Mouse (Mus musculus) MEL (cell line): ENCODE results near the gene Bach1. TPM values are rescaled to one million over a fixed set of nuclear protein-coding genes. Genes with fewer than 3 reads are reported as not detected.

Source experiments
- DNase-seq: peaks from one replicate; pipeline ENCODE4 v3.0.0; 2011; ENCODE audit warnings: low read depth, low spot score
- H3K27ac ChIP-seq: 2 replicates; pipeline ENCODE4 v1.5.1; 2012; ENCODE audit warnings: low read depth, mild to moderate bottlenecking, control low read depth, low read length, moderate library complexity; ENCODE audit not compliant: control insufficient read depth
- H3K27me3 ChIP-seq, 2 experiments: fragments of 150-350 bp in 1 of 2; sonication (generic) in 1 of 2; 2 replicates each; pipeline ENCODE4 v1.6.1; 2012; ENCODE audit warnings: low read length in 2 of 2, mild to moderate bottlenecking in 2 of 2, improper control_type of control experiment in 1 of 2, moderate library complexity in 1 of 2; ENCODE audit not compliant: insufficient read depth in 2 of 2, control insufficient read depth in 1 of 2
- H3K36me3 ChIP-seq, 2 experiments: 2 replicates each; pipeline ENCODE4 v1.6.1; 2012 to 2014; ENCODE audit warnings: low read length in 2 of 2, improper control_type of control experiment in 1 of 2, inconsistent platforms in 1 of 2, mild to moderate bottlenecking in 1 of 2; ENCODE audit not compliant: insufficient read depth in 2 of 2, control insufficient read depth in 1 of 2
- H3K4me1 ChIP-seq, 2 experiments: fragments of 150-350 bp in 1 of 2; sonication (generic) in 1 of 2; 2 replicates each; pipeline ENCODE4 v1.6.1; 2012; ENCODE audit warnings: low read length in 2 of 2, improper control_type of control experiment in 1 of 2, mild to moderate bottlenecking in 1 of 2; ENCODE audit not compliant: insufficient read depth in 2 of 2, control insufficient read depth in 1 of 2
- H3K4me3 ChIP-seq, 2 experiments: fragments of 150-350 bp in 1 of 2; sonication (generic) in 1 of 2; 2 replicates each; pipeline ENCODE4 v1.5.1; 2012; ENCODE audit warnings: low read depth in 2 of 2, low read length in 2 of 2, mild to moderate bottlenecking in 2 of 2, moderate library complexity in 2 of 2, control low read depth in 1 of 2, improper control_type of control experiment in 1 of 2; ENCODE audit not compliant: control insufficient read depth in 1 of 2, insufficient read depth in 1 of 2
- H3K79me2 ChIP-seq: 2 replicates; pipeline ENCODE4 v1.6.1; 2012; ENCODE audit warnings: mild to moderate bottlenecking, low read length, moderate library complexity; ENCODE audit not compliant: control insufficient read depth, poor library complexity, insufficient read depth
- H3K9ac ChIP-seq: 2 replicates; pipeline ENCODE4 v1.6.1; 2012; ENCODE audit warnings: low read depth, mild to moderate bottlenecking, control low read depth, low read length, moderate library complexity; ENCODE audit not compliant: control insufficient read depth, poor library complexity, severe bottlenecking
- H3K9me3 ChIP-seq: fragments of 150-350 bp; sonication (generic); replicated peaks from 2 replicates; pipeline ENCODE4 v1.6.1; 2012; ENCODE audit warnings: mild to moderate bottlenecking, low read length, improper control_type of control experiment, moderate library complexity; ENCODE audit not compliant: insufficient read depth
- BHLHE40 ChIP-seq: IDR thresholded peaks from 2 replicates; pipeline ENCODE4 v1.6.1; 2012; ENCODE audit warnings: low read depth, mild to moderate bottlenecking, inconsistent platforms, low read length, improper control_type of control experiment, borderline replicate concordance
- CHD1 ChIP-seq: IDR thresholded peaks from 2 replicates; pipeline ENCODE4 v1.6.1; 2012; ENCODE audit warnings: low read depth, mild to moderate bottlenecking, inconsistent platforms, low read length, improper control_type of control experiment
- CTCF ChIP-seq, 3 experiments: IDR thresholded peaks in 2 of 3; conservative IDR thresholded peaks in 1 of 3; 2 replicates each; pipeline ENCODE4 v1.5.1; 2011 to 2012; ENCODE audit warnings: low read length in 3 of 3, low read depth in 2 of 3, mild to moderate bottlenecking in 2 of 3, improper control_type of control experiment in 1 of 3, inconsistent platforms in 1 of 3, mixed read lengths in 1 of 3, moderate library complexity in 1 of 3; ENCODE audit not compliant: control insufficient read depth in 1 of 3, insufficient read depth in 1 of 3, poor library complexity in 1 of 3, severe bottlenecking in 1 of 3
- ETS1 ChIP-seq: IDR thresholded peaks from 2 replicates; pipeline ENCODE4 v1.6.1; 2012; ENCODE audit warnings: low read depth, mild to moderate bottlenecking, inconsistent platforms, low read length, improper control_type of control experiment, moderate library complexity
- GATA1 ChIP-seq: IDR thresholded peaks from 2 replicates; pipeline ENCODE4 v1.6.1; 2011; ENCODE audit warnings: low read depth, low read length, improper control_type of control experiment
- KAT2A ChIP-seq: conservative IDR thresholded peaks from 2 replicates; pipeline ENCODE4 v1.6.1; 2012; ENCODE audit warnings: low read depth, low read length, improper control_type of control experiment, inconsistent platforms
- MAFK ChIP-seq: IDR thresholded peaks from 2 replicates; pipeline ENCODE4 v1.6.1; 2011; ENCODE audit warnings: low read depth, mild to moderate bottlenecking, low read length, improper control_type of control experiment, borderline replicate concordance
- MEF2A ChIP-seq: IDR thresholded peaks from 2 replicates; pipeline ENCODE4 v1.6.1; 2014; ENCODE audit warnings: low read depth, mild to moderate bottlenecking, inconsistent platforms, low read length, improper control_type of control experiment; ENCODE audit not compliant: poor library complexity, insufficient replicate concordance, severe bottlenecking; ENCODE audit errors: extremely low read depth
- MYB ChIP-seq: IDR thresholded peaks from 2 replicates; pipeline ENCODE4 v1.6.1; 2011; ENCODE audit warnings: mild to moderate bottlenecking, low read depth, low read length, improper control_type of control experiment
- POLR2AphosphoS2 ChIP-seq: IDR thresholded peaks from 2 replicates; pipeline ENCODE4 v1.6.1; 2011; ENCODE audit warnings: low read length, improper control_type of control experiment
- POLR2AphosphoS5 ChIP-seq: IDR thresholded peaks from 2 replicates; pipeline ENCODE4 v1.6.1; 2012; ENCODE audit warnings: low read depth, borderline replicate concordance, mild to moderate bottlenecking, inconsistent platforms, low read length, moderate library complexity, mixed read lengths
- RCOR1 ChIP-seq: IDR thresholded peaks from 2 replicates; pipeline ENCODE4 v1.6.1; 2012; ENCODE audit warnings: low read depth, mild to moderate bottlenecking, inconsistent platforms, low read length, improper control_type of control experiment
- SMC3 ChIP-seq: IDR thresholded peaks from 2 replicates; pipeline ENCODE4 v1.6.1; 2011; ENCODE audit warnings: low read depth, low read length, improper control_type of control experiment
- TBP ChIP-seq: IDR thresholded peaks from 2 replicates; pipeline ENCODE4 v1.8.0; 2011; ENCODE audit warnings: low read depth, low read length, improper control_type of control experiment
- USF1 ChIP-seq: IDR thresholded peaks from 2 replicates; pipeline ENCODE4 v1.6.1; 2014; ENCODE audit warnings: low read depth, mild to moderate bottlenecking, inconsistent platforms, low read length, improper control_type of control experiment, moderate library complexity
- ZC3H11A ChIP-seq: IDR thresholded peaks from 2 replicates; pipeline ENCODE4 v1.6.1; 2012; ENCODE audit warnings: low read depth, mild to moderate bottlenecking, inconsistent platforms, low read length, improper control_type of control experiment
- ZMIZ1 ChIP-seq: IDR thresholded peaks from 2 replicates; pipeline ENCODE4 v1.6.1; 2012; ENCODE audit warnings: low read depth, mild to moderate bottlenecking, inconsistent platforms, low read length, improper control_type of control experiment, moderate library complexity
- polyA plus RNA-seq, 2 experiments: library from polyadenylated mRNA; stranded (reverse) in 1 of 2; unstranded in 1 of 2; fragments of >175 nt in 1 of 2; fragments of >200 nt in 1 of 2; gene quantifications; 2 replicates each; pipeline versions ENCODE4 v1.2.1 to v1.2.4; 2012; ENCODE audit warnings: low replicate concordance in 2 of 2, low read depth in 1 of 2; ENCODE audit not compliant: insufficient read length in 2 of 2, insufficient read depth in 1 of 2, missing spikeins in 1 of 2
- total RNA-seq: library from RNA; depleted of rRNA; stranded (reverse); fragments of 300-350 nt; gene quantifications from 2 replicates; pipeline ENCODE4 v1.2.3, GENCODE M21; 2012

The Bach1 gene
- total and polyA plus RNA-seq, 3 experiments = 20.5 to 21.1 TPM; not detected in 1

DNA sequence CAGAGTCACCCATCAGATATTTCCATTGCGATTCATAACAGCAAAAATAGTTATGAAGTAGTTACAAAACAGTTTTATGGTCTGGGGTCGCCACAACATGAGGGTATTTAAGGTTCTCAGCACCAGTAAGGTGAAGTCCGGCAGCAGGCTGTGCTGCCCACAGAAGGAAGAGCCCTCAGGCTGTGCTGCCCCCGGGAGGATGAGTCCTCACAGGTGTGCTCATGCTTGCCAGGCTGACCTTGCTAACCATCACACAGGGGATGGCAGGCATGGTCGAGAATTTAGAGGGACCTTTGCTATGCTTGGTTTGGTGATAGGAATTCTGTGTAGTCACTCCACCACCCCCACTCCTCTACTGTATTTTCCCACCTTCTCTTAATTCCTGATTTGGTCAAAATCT is 9.8 kb downstream of the Bach1 start:
- TF ChIP-seq SMC3 (no peak), ZMIZ1 (no peak), POLR2AphosphoS2 (no peak), ZC3H11A (no peak), MEF2A (no peak), ETS1 (no peak), TBP (no peak), KAT2A (no peak), CTCF (IDR thresholded peaks at IDR 0.05 in 2 of 3, conservative IDR thresholded peaks at IDR 0.05 in 1 of 3; ENCODE audit: control insufficient read depth in 1 of 3, insufficient read depth in 1 of 3, low read depth in 2 of 3, low read length in 3 of 3, poor library complexity in 1 of 3, severe bottlenecking in 1 of 3) (no peak), POLR2AphosphoS5 (no peak)
- TF ChIP-seq, all 39 proteins: peak for 0
- H3K27me3 ChIP-seq = no peaks in the 10 kb centered on the region
- H3K27ac ChIP-seq = no peak overlapping the region

GRCm38 (mm10) chr16:87709144-87709543 is 10.4 kb downstream of the Bach1 start:
- DNase-seq = no peak
- H3K27me3 ChIP-seq = no peaks in the 10 kb centered on the region
- no peaks in the 10 kb centered on the region for H3K9me3 ChIP-seq
- H3K36me3 ChIP-seq = peaks cover 0 to 41% of the 10 kb centered on the region in 2 experiments; a peak in 2 of 4 replicates
- no peak overlapping the region for H3K4me3 ChIP-seq
- peaks cover 61% of the 10 kb centered on the region for H3K79me2 ChIP-seq
- no peak for TF ChIP-seq MAFK
- peak; percentile 44 for TF ChIP-seq USF1
- H3K27ac ChIP-seq = no peak overlapping the region
- no peak overlapping the region for H3K9ac ChIP-seq
- H3K4me1 ChIP-seq = peaks cover 15 to 46% of the 10 kb centered on the region in 2 experiments

More for the DNA sequence above, 9.8 kb downstream of the Bach1 start:
- peaks cover 62% of the 10 kb centered on the region for H3K79me2 ChIP-seq
- H3K4me1 ChIP-seq = peaks cover 13 to 48% of the 10 kb centered on the region in 2 experiments
- DNase-seq = no peak
- H3K4me3 ChIP-seq = no peak overlapping the region
- no peaks in the 10 kb centered on the region for H3K9me3 ChIP-seq
- no peak overlapping the region for H3K9ac ChIP-seq
- peaks cover 0 to 47% of the 10 kb centered on the region in 2 experiments; a peak in 2 of 4 replicates for H3K36me3 ChIP-seq

- no peak overlapping the region for H3K4me3 ChIP-seq
- H3K27ac ChIP-seq = no peak overlapping the region
- no peak overlapping the region for H3K9ac ChIP-seq
- no peak for DNase-seq
- H3K27me3 ChIP-seq = no peaks in the 10 kb centered on the region
- TF ChIP-seq CHD1 (no peak), BHLHE40 (no peak), GATA1 (no peak), RCOR1 (no peak), MYB (no peak)
- peaks cover 0 to 34% of the 10 kb centered on the region in 2 experiments; a peak in 2 of 4 replicates for H3K36me3 ChIP-seq
- peaks cover 65% of the 10 kb centered on the region for H3K79me2 ChIP-seq
- H3K9me3 ChIP-seq = no peaks in the 10 kb centered on the region
- peaks cover 15 to 40% of the 10 kb centered on the region in 2 experiments for H3K4me1 ChIP-seq
Measured at GRCm38 (mm10) chr16:87709971-87710370, 11.2 kb downstream of the Bach1 start.
